Mouse (Mus musculus) embryonic facial prominence, embryonic 12.5 days (tissue): ENCODE data around the gene Fancg. TPM values are rescaled to one million over a fixed set of nuclear protein-coding genes. Genes with fewer than 3 reads are reported as not detected.

Experiments used
- ATAC-seq: fragments of 200-750 bp; cut with Nextera tagmentation; 2 replicates; pipeline ENCODE4 v1.8.0; 2017; ENCODE audit not compliant: insufficient number of reproducible peaks, insufficient read depth, low FRiP score, low TSS enrichment
- H3K27ac ChIP-seq: fragments of 300-500 bp; sonication (generic); 2 replicates; pipeline ENCODE4 v1.5.1; 2016; ENCODE audit warnings: mild to moderate bottlenecking
- H3K27me3 ChIP-seq: fragments of 300-500 bp; sonication (generic); 2 replicates; pipeline ENCODE4 v1.6.1; 2016; ENCODE audit warnings: mild to moderate bottlenecking, moderate library complexity
- H3K36me3 ChIP-seq: fragments of 300-500 bp; sonication (generic); 2 replicates; pipeline ENCODE4 v1.6.1; 2016; ENCODE audit warnings: mild to moderate bottlenecking
- H3K4me1 ChIP-seq: fragments of 300-500 bp; sonication (generic); 2 replicates; pipeline ENCODE4 v1.6.1; 2016
- H3K4me2 ChIP-seq: fragments of 300-500 bp; sonication (generic); replicated peaks from 2 replicates; pipeline ENCODE4 v1.6.1; 2016; ENCODE audit warnings: mild to moderate bottlenecking, moderate library complexity
- H3K4me3 ChIP-seq: fragments of 300-500 bp; sonication (generic); 2 replicates; pipeline ENCODE4 v1.5.1; 2016; ENCODE audit warnings: mild to moderate bottlenecking
- H3K9ac ChIP-seq: fragments of 300-500 bp; sonication (generic); 2 replicates; pipeline ENCODE4 v1.6.1; 2016; ENCODE audit warnings: mild to moderate bottlenecking, moderate library complexity
- H3K9me3 ChIP-seq: fragments of 300-500 bp; sonication (generic); 2 replicates; pipeline ENCODE4 v1.6.1; 2016; ENCODE audit warnings: mild to moderate bottlenecking, moderate library complexity
- WGBS: fragments of 180-500 bp; shearing (Covaris S2); methylation state at CpG from one replicate; pipeline ENCODE4 v1.1.7; 2016; 5-methylcytosine and 5-hydroxymethylcytosine counted together
- polyA plus RNA-seq: library from polyadenylated mRNA; unstranded; fragments of >200 nt; fragmentation: Nextera tagmentation; extraction: Ambion mirVana; gene quantifications from 2 replicates; pipeline ENCODE4 v1.2.1, GENCODE M21; 2016

The Fancg gene
- 20.4 and 20.8 TPM in 2 replicates for polyA plus RNA-seq

GRCm38 (mm10) chr4:43010161-43011038 lies at the start of gene Fancg:
Gene Fancg, minus strand, starts transcription at chr4:43010506.
- Histone ChIP-seq H3K4me3 (peak within 1 kb of the TSS; percentile 67), H3K27ac (peak within 1 kb of the TSS; percentile 50; the same call in 1 of the 2 replicates), H3K9me3 (no peaks in the 10 kb centered on the region), H3K4me2 (peak within 1 kb of the TSS; percentile 83), H3K9ac (peak within 1 kb of the TSS; percentile 66), H3K27me3 (no peaks in the 10 kb centered on the region), H3K4me1 (peaks cover 8% of the 10 kb centered on the region), H3K36me3 (peaks cover 6% of the 10 kb centered on the region; the same call in 1 of the 2 replicates)
- under 1% methylated on average over 37 of the region's 37 CpGs for WGBS
- peak; percentile 90 for ATAC-seq

GRCm38 (mm10) chr4:43059697-43060096 lies 49.4 kb upstream of the Fancg start:
- peak overlapping the region; percentile 96 for H3K4me2 ChIP-seq
- ATAC-seq = no peak
- no peaks in the 10 kb centered on the region for H3K36me3 ChIP-seq
- H3K4me3 ChIP-seq = peak overlapping the region; percentile 68
- H3K4me1 ChIP-seq = no peaks in the 10 kb centered on the region
- peaks cover 20% of the 10 kb centered on the region for H3K27me3 ChIP-seq
- no peak overlapping the region for H3K9ac ChIP-seq
- WGBS = 28% methylated on average over 3 of the region's 3 CpGs
- H3K9me3 ChIP-seq = no peaks in the 10 kb centered on the region
- H3K27ac ChIP-seq = no peak overlapping the region

GRCm38 (mm10) chr4:43058753-43059654 lies 48.7 kb upstream of the Fancg start, which contains the start of gene Unc13b:
Gene Unc13b, plus strand, starts transcription at chr4:43058953.
- WGBS = under 1% methylated on average over 85 of the region's 90 CpGs
- Histone ChIP-seq H3K36me3 (no peaks in the 10 kb centered on the region), H3K27ac (0 out of 2 replicates have a peak within 1 kb of the TSS, but pooled peaks have one; percentile 36), H3K4me3 (peak within 1 kb of the TSS; percentile 68), H3K27me3 (peaks cover 20% of the 10 kb centered on the region), H3K9me3 (no peaks in the 10 kb centered on the region), H3K4me1 (no peaks in the 10 kb centered on the region), H3K9ac (peak within 1 kb of the TSS; percentile 39), H3K4me2 (peak within 1 kb of the TSS; percentile 96)
- peak; percentile 92 for ATAC-seq

GRCm38 (mm10) chr4:43058392-43058752 lies 48.1 kb upstream of the Fancg start:
- H3K27me3 ChIP-seq = peaks cover 20% of the 10 kb centered on the region

GRCm38 (mm10) chr4:43057654-43058053 lies 47.3 kb upstream of the Fancg start:
- H3K4me3 ChIP-seq = no peak overlapping the region
- no peak for ATAC-seq
- no peak overlapping the region for H3K4me2 ChIP-seq
- no peak overlapping the region for H3K27ac ChIP-seq
- no peak overlapping the region for H3K9ac ChIP-seq
- H3K36me3 ChIP-seq = no peaks in the 10 kb centered on the region
- no peaks in the 10 kb centered on the region for H3K9me3 ChIP-seq
- peaks cover 20% of the 10 kb centered on the region for H3K27me3 ChIP-seq
- no peaks in the 10 kb centered on the region for H3K4me1 ChIP-seq
- 88% methylated on average over 5 of the region's 5 CpGs for WGBS

More at GRCm38 (mm10) chr4:43058392-43058752, 48.1 kb upstream of the Fancg start:
- ATAC-seq = peak; percentile 11; the same call in 1 of the 2 replicates
- WGBS = 22% methylated on average over 8 of the region's 8 CpGs
- Histone ChIP-seq H3K27ac (no peak overlapping the region), H3K4me1 (no peaks in the 10 kb centered on the region), H3K9ac (no peak overlapping the region; the same call in 1 of the 2 replicates), H3K9me3 (no peaks in the 10 kb centered on the region), H3K36me3 (no peaks in the 10 kb centered on the region), H3K4me3 (peak overlapping the region; percentile 68), H3K4me2 (peak overlapping the region; percentile 96)

- no peaks in the 10 kb centered on the region for H3K27me3 ChIP-seq
- no peak for ATAC-seq
Measured at GRCm38 (mm10) chr4:43052627-43053026, 42.3 kb upstream of the Fancg start.

GRCm38 (mm10) chr4:43047231-43047630 lies 36.9 kb upstream of the Fancg start:
- Histone ChIP-seq H3K27ac (no peak overlapping the region), H3K9ac (0 out of 2 replicates have a peak overlapping the region, but pooled peaks have one; percentile 27), H3K27me3 (no peaks in the 10 kb centered on the region), H3K4me1 (peaks cover 21% of the 10 kb centered on the region), H3K4me2 (peak overlapping the region; percentile 30; the same call in 1 of the 2 replicates), H3K4me3 (no peak overlapping the region), H3K36me3 (no peaks in the 10 kb centered on the region), H3K9me3 (no peaks in the 10 kb centered on the region)
- no peak for ATAC-seq
- 11% methylated on average over 5 of the region's 5 CpGs for WGBS

More at GRCm38 (mm10) chr4:43052627-43053026, 42.3 kb upstream of the Fancg start:
- Histone ChIP-seq H3K36me3 (no peaks in the 10 kb centered on the region), H3K27ac (no peak overlapping the region), H3K4me3 (no peak overlapping the region), H3K9me3 (no peaks in the 10 kb centered on the region), H3K4me2 (no peak overlapping the region), H3K4me1 (0 out of 2 replicates have a peak, but pooled peaks cover 1% of the 10 kb centered on the region), H3K9ac (no peak overlapping the region)
- WGBS = 14% methylated on average over 4 of the region's 4 CpGs

GRCm38 (mm10) chr4:43046607-43047006 lies 36.3 kb upstream of the Fancg start:
- Histone ChIP-seq H3K4me1 (peaks cover 21% of the 10 kb centered on the region), H3K9me3 (no peaks in the 10 kb centered on the region), H3K27ac (no peak overlapping the region), H3K4me2 (peak overlapping the region; percentile 78; the same call in 1 of the 2 replicates), H3K4me3 (no peak overlapping the region), H3K36me3 (no peaks in the 10 kb centered on the region), H3K27me3 (no peaks in the 10 kb centered on the region), H3K9ac (no peak overlapping the region)
- WGBS = 60% methylated on average over 5 of the region's 5 CpGs
- ATAC-seq = no peak

- Histone ChIP-seq H3K4me2 (peak within 1 kb of the TSS; percentile 78), H3K27me3 (no peaks in the 10 kb centered on the region), H3K9me3 (no peaks in the 10 kb centered on the region), H3K9ac (peak within 1 kb of the TSS; percentile 55), H3K4me1 (peaks cover 21% of the 10 kb centered on the region), H3K4me3 (peak within 1 kb of the TSS; percentile 59), H3K36me3 (no peaks in the 10 kb centered on the region), H3K27ac (peak within 1 kb of the TSS; percentile 77)
- peak; percentile 89 for ATAC-seq
- WGBS = under 1% methylated on average over 33 of the region's 33 CpGs
Measured at GRCm38 (mm10) chr4:43045659-43046302, 35.5 kb upstream of the Fancg start, which contains the start of gene Fam214b. Gene Fam214b, minus strand, starts transcription at chr4:43046220.

- 6% methylated on average over 13 of the region's 13 CpGs for WGBS
- Histone ChIP-seq H3K4me2 (peak overlapping the region; percentile 78), H3K9ac (peak overlapping the region; percentile 55), H3K27me3 (no peaks in the 10 kb centered on the region), H3K4me1 (peaks cover 21% of the 10 kb centered on the region), H3K4me3 (peak overlapping the region; percentile 59), H3K27ac (peak overlapping the region; percentile 77), H3K9me3 (no peaks in the 10 kb centered on the region), H3K36me3 (no peaks in the 10 kb centered on the region)
- ATAC-seq = 0 out of 2 replicates have a peak, but pooled peaks have one; percentile 1
Measured at GRCm38 (mm10) chr4:43045285-43045658, 35.0 kb upstream of the Fancg start.

GRCm38 (mm10) chr4:43044673-43045072 lies 34.4 kb upstream of the Fancg start:
- no peak for ATAC-seq
- H3K9me3 ChIP-seq = no peaks in the 10 kb centered on the region
- peak overlapping the region; percentile 78 for H3K4me2 ChIP-seq
- H3K4me3 ChIP-seq = peak overlapping the region; percentile 59
- WGBS = 28% methylated on average over 4 of the region's 4 CpGs
- peaks cover 21% of the 10 kb centered on the region for H3K4me1 ChIP-seq
- no peaks in the 10 kb centered on the region for H3K27me3 ChIP-seq
- H3K9ac ChIP-seq = peak overlapping the region; percentile 1; the same call in 1 of the 2 replicates
- H3K27ac ChIP-seq = peak overlapping the region; percentile 77
- H3K36me3 ChIP-seq = no peaks in the 10 kb centered on the region
